Mouse (Mus musculus): ENCODE results near the gene Keg1.

The Keg1 gene

GRCm38 (mm10) chr19:12762212-12763130 is 66.9 kb downstream of the Keg1 start:
- no peak for DNase-seq (ENCODE audit: low read depth, low spot score)

GRCm38 (mm10) chr19:12765308-12765707 is 69.7 kb downstream of the Keg1 start, which contains the start of gene Cntf:
Cntf (minus strand) TSS chr19:12765632.
- DNase-seq (ENCODE audit: low read depth, low spot score): no peak

All from forelimb bud, embryonic 11.5 days (tissue).